Mouse (Mus musculus) neutrophil, adult 5-6 weeks (primary cell): ENCODE results near the gene Nupr1. TPM values are rescaled to one million over a fixed set of nuclear protein-coding genes. Genes with fewer than 3 reads are reported as not detected.
A peak's percentile ranks its signal among the peaks of the same experiment; 100 is the strongest.

Source experiments
- ATAC-seq: fragments of 151-379, 151-347 bp; 2 replicates; pipeline ENCODE4 v1.8.0; 2017; ENCODE audit warnings: mild to moderate bottlenecking, moderate TSS enrichment; ENCODE audit not compliant: insufficient number of reproducible peaks, poor library complexity, low FRiP score, severe bottlenecking; ENCODE audit errors: extremely low read depth
- total RNA-seq: library from RNA; stranded (forward); fragments of 200-1000 nt; gene quantifications from 2 replicates; pipeline ENCODE4 v1.2.3, GENCODE M21; 2017

Nupr1 gene
- total RNA-seq, 1 experiment from 2014 or later: 9.5 TPM

DNA sequence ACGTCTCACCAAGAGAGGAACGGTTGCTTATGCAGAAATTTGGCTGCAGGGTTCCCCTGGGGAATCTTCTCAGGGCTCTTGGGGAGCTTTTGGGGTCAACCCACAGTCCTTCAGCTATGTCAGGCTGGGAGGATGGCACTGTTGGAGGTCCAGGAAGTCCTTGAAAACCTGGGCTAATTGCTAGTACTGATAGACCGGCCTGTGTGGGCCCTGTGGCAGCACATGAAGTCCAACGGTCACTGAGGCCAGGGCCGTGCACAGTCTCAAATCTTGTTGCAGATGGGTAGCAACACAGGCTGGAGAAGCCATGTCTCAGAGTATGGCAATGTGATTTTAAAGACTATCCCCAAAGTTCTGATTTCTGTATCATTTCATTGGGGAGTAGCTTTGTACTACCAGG, 22.9 kb downstream of the Nupr1 start:
- no peak for ATAC-seq

DNA sequence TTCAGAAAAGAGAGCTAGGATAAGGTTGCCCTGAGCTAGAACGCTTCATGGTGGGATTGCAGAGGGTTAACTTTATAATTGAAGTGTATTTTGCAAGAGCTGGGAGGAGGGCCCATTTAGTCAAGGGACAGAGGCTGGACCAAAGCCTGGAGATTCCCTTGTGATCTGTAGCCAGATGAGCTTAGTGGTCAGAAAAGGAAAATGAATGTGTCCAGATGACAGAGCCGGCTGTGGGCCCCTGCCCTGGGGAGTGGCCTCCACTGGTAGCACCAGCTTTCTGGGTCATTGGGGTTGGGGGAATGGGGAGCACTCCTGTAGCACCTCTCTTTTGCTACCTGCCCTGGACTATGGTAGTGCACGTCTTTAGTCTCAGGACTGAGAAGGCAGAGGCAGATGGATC, 23.6 kb downstream of the Nupr1 start:
- ATAC-seq: no peak

DNA sequence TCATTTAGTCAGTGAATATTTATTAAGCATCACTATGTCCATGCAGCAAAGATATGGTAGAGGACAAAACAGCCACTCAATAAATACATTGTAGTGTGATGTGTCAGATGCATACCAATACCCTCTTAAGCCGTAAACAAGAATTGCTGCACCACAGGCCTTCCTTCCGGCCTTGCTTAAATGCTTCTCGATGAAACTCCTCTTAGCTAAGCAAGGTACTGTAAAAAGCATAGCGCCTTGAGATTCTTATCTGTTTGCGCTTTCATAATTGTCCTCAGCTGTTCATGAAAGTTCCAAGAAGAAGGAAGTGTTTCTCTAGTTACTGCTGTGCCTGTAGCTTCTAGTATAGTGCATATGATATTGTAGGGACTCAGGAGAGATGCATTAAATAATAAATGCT, 24.1 kb downstream of the Nupr1 start:
- ATAC-seq: no peak

DNA sequence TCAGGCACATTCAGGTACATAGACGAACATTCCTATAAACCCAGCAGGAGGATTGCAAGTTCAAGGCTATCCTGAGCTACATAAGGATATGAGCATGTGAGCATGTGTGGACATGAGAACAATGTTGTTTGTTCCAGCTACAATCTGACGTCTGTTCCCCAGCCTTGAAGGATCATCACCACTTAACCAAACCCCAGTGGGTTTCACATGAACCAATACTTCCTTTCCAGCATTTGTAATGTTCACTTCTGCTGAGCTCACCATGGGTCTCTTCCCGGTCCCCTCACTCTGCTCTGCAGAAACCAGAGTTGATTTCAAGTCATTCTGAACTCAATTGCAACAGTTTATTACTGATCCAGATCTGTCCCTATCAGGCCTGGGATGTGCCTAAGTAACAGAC, 28.0 kb downstream of the Nupr1 start:
- no peak for ATAC-seq

DNA sequence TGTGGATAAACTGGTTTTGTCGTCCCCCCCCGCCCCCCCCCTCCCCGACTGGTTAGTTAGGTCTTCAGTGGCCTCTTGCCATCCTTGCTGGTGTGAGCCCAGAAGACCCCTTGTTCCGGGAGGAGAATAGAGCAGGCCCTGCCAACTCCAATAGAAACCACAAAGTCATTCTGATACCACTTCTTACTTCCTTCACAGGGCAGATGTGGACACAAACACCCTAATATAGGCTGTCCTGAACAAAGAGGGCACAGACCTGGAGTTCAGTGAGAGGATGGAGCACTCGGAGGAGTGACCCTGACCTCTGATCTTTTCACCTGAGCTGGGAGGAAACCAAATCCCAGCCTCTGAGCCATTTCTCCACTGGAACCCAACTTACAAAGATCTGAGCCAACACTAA, 28.8 kb downstream of the Nupr1 start:
- no peak for ATAC-seq

DNA sequence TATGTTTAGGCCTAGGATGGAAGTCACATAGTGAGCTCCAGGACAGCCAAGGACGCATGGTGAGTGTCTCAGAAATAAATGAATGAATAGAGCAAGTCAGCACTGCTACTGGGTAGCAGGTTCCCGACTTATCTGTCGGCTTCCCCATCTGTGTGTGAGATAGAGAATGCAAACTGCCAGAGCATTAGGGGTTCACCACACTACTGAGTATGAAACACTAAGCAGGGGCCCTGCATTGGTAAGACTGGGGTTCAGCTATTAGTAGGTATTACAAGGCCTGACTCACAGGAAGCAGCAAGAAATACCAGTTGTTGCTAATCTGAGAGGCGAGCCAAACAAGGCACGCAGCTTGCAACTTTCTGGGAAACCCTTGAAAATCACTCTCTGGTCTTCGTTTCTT, 31.7 kb downstream of the Nupr1 start:
- no peak for ATAC-seq

DNA sequence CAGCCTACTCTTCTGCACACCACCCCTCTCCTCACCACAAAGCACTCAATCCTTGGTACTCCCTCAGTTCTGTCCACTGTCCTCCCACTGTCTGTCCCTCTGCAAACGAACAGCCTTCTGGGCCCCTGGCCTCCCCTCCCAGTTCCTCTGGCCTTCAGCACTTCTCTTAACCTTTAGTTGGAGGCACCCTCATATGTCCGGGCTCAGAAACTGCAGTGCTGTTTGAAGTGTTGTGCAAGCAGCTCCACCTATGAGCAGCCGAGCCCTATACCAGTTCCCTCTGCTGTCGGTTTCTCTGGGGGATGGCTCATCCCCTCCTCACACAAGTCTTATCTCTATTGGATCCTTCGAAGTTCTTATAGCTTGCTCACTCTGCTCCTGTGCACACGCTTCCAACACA, 34.2 kb downstream of the Nupr1 start:
- no peak for ATAC-seq

DNA sequence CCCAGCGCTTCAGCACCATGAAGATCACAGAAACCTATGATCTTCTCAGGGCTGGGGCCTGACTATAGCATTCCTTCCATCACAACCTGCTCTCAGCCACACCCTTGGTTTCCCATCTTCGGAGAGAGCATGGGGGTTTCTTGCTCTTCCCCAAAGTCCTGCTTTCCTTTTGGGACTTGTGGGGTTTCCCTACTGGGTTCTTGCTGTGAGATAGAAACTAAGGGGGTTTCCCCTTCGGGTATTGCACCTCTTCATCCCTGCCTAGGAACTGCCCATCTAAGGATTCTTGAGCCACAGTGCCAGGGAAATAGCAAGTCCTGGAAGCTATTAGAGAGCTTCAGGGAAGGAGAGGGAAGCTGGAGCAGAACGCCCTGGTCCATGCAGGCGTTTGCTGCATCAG, 34.8 kb downstream of the Nupr1 start:
- ATAC-seq: no peak

DNA sequence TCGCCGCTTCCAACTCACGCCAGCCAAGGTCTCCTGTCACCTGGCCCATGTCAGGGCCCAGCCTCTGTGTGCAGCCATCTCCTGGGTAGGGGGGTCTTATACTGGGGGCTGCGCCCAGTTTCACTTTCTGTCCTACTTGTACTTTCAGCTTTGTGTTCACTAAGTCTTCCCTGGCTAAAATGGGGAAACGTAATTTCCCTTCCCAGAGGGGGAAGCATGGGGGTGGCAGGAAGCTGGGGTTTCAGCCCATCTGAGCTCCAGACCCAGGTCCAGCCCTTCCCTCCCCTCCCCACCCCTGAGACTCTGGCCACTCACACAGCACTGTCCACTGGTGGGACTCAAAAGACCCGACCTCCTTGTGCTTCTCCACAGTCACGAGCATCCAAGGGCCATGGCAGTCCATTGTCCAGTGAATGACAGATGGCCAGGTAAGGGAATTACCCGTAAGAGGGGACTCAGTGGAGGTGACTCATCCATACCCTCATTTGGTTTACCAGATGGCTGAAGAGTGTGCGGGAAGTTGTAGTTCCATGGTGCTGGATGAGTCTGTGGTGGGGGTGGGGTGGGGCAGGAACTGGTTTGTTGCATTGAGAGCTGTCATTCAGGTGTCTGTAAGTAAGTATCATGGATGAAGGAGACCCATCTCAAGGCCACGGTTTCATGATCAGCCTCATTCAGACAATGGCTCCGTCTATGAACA, 35.6 kb downstream of the Nupr1 start, which contains the start of gene Il27:
TSS of gene Il27 (minus strand) at position 80 of the 700 bp plus-strand sequence.
- no peak for ATAC-seq

DNA sequence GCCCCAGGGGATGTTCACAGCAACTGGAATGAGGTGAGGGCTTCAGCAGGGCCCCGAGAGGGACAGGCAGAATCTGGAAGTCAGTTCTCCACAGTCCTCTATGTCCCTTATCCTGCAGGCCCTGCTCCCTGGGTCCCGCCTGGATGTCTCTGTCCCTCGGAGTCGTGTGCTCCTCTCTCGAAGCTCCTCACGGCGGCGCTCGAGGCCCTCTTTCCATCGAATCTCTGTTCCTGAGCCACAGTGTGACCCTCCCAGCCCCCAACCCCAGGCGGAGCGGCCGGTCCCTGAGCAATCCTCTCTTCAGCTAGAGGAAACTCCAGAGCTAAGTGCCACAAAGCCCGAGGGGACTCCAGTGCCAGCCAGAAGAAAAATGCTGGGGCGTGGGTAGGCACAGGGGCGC, 42.9 kb downstream of the Nupr1 start:
- no peak for ATAC-seq

DNA sequence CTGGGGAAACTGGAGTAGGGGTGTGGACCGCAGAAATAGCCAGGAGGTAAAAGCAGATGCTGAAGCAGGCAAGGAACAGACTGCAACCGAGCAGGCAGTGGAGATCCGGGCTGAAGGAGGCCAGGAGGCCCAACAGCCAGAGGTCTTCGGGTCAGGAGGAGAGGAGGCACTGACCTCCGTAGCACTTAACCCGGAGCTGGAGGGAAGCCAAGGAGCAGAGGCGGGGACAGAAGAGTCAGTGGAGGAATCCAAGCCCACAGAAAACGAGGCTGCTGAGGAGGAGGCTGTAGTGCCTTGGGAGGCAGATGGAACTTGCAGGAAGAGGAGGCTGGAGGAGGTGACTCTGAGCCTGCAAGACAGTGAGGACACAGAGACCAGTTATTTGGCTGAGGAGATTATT, 43.8 kb downstream of the Nupr1 start:
- ATAC-seq: no peak

DNA sequence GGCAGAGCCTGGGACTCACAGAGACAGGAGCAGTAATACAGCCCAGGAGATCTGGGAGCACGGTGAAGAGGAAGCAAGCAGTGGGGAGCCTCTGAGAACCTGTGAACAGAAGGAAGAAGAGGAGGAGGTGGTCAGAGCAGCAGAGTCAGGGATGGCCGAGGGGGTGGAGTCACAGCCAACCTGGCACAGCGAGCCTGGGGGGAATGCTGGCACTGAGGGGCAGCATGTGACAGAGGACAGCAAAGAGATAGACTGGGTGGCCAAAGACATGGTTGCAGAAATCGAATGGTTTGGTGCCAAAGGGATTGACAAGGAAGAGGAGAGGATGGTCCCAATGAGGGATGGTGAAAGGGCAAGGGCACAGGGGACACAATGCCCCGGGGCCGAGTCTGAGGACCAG, 44.9 kb downstream of the Nupr1 start, which contains the start of gene Cln3:
TSS of gene Cln3 (minus strand) at position 101 of the 400 bp plus-strand sequence.
- no peak for ATAC-seq

DNA sequence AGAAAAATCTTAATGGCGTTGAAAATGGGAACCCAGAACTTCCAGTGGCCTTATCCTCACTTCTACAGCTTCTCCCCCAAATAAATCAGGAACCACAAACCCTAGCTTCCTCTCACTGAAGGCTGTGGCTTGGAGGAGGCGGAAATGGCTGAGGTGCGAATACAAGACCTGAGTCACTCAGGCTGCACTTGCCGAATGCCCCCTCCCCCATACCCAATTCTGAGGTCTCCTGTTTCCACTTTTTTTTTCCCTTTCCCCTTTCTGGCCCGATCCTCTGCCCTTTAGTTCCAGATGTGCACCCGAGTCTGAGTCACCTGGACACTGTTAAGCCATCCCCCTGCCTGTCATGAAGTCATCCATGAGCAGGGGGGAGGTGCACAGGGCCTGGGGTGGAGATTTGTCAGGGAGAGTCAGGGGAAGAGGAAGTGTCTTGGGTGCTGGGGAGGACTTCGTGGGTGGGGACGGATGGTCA, 46.1 kb downstream of the Nupr1 start, which contains the start of gene Apobr:
TSS of gene Apobr (plus strand) at position 437 of the 472 bp plus-strand sequence.
- ATAC-seq: peak; percentile 82

DNA sequence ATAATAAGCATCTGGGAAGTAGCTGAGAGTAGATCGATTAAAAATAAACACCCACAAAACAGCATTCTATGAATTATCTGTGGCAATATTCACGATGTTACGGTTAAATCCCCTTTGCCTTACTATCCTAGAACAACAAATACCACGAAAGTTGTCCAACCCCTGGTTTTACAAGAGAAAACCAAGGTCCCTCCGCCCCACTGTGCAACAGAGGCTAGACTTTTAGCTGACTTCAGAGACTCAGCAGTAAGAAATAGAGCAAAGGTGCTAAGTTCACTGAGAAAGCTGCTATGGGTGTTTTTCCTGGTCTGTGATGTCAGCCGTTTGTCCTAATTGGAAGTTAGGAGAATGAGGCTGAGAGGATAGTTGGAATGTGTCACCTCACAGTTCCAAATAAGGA, 46.9 kb downstream of the Nupr1 start:
- no peak for ATAC-seq

DNA sequence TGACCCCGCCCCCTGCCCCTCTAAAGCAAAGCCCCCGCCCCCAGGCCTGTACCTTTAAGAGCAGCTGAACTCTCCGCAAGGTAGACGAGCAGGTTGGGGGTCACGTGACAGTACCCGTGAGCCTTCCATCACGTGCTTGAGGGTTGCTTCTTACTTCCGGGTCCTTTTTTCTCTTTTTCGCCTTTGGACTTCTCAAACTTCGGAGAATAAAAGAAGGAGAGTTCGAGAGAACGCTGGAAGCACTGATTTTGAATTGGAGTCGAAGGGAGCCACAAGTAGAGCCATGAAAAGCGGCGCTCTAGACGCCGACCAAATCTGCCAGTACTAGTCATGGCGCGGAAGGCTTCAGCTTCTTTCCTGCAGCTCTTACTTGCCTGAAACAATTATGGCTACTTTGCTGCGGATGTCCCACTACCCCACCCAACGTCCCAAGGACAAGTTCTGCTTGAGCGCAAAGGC, 47.4 kb downstream of the Nupr1 start:
- ATAC-seq: peak; percentile 31; the same call in 1 of the 2 replicates

DNA sequence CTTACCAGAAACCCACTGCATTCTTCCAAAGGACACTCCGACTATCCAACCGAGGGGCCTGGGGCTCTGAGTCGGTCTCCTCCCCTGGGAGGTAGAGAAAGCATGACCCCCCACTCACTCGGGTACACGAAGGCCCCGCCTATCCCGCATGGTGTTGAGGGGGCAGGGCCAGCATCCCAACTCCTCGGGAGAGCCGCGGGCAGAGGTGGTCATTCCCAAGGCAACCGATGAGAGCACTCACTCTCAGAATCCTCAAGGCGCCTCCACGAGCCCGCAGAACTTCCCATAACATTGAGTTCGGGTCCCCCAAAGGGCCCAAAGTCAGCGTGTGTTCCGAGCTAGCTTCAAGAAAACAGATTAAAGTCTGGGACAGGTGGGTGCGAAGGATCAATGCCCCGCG, 47.9 kb downstream of the Nupr1 start:
- no peak for ATAC-seq

DNA sequence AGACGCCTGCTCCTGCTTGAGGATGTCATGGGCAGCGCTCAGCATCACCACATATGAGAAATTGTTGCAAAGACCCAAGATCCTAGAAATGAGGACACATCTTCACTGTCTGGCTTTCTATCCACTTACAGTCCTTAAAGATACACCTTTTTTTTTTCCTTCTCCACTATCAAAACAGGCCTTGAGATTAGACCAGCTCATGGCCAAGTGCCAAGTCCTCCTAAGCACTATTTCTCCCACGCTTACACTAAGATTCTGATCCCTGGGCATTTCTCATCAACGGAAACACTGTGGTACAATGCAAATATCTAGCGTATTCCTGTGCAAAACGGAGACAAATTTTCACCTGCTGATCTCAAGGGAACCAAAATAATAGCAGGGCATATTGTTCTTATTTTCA, 49.0 kb downstream of the Nupr1 start:
- no peak for ATAC-seq

DNA sequence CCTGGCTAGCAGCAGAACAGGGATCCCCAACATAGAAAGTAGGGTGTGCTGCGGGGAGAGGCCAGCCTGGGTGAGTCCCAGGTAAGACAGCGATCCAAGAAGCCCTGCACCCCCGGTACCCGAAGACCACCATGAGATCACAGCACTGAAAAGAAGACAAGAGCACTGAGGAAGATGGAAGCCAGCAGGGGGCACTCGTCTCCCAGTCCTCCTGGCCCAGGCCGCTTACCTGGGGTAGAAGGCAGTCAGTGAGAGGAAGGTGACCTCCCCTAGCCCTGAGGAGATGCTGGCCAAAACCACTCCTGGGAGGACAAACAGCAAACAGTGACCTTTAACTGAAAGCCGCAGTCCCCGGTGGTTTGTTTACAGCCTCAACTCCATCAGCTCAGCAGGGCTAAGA, 51.5 kb downstream of the Nupr1 start:
- ATAC-seq: no peak

DNA sequence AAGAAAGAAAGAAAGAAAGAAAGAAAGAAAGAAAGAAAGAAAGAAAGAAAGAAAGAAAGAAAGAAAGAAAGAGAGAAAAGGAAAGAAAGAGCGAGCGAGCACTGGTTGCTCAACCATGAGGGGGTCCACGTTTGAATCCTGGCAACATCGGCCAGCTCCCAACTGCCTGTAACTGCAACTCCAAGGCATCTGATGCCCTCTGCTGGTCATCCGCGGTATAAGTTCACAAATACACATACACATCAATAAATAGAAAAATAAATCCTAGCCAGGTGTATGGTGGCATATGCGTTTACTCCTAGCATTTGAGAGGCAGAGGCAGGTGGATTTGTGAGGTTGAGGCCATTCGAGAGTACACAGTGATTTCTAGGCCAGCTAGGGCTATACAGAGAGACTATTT, 53.7 kb downstream of the Nupr1 start:
- ATAC-seq: peak; percentile 44; the same call in 1 of the 2 replicates
